Mouse (Mus musculus): ENCODE results near the gene Zswim7. TPM values are rescaled to one million over a fixed set of nuclear protein-coding genes. Genes with fewer than 3 reads are reported as not detected.
A peak's percentile ranks its signal among the peaks of the same experiment; 100 is the strongest.

Zswim7 gene
- polyA plus RNA-seq (2012; ENCODE audit: insufficient read depth, insufficient read length, low replicate concordance, missing spikeins): not detected in 2 replicates

DNA sequence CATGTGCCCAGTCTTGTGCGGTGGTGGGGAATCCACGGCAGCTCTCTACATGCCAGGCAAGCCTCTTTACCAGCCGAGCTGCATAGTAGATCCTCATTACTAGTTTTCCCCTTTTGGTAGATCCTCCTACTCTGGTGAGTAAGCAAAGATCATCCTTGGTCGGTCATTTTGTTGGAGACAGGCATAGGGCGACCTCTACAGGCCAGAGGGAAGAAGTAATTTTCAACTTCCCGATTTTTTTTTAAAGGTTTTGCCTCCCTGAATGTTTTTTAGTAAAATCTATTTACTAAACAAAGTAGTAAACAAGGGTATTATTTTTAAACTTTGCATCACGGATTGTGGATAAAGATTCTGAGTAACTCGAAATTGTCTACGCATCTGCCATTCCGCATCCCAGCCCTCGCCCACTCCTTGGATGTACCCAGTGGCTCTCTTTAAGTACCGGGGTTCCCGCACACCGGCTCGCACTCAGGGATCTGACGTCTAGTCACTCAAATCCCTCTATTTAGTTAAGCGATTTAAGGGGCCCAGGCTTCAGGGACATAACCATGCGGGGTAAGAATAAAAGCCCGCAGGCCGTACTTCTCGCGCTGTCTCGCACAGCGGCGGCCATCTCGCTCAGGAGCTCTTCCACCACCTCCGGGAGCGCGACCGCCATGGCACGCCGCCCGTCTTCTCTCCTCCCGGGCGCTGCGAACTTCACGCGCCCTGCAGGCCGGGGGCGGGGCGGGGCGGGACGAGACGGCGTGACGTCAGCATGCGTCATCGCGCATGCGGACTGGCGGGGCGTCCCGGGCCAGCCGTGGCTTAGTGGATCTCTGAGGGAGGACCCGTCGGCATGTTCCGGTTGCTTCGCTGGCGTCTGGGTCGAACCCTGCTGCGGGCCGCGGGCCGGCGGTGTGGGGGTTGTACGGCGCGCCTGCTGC is at the start of gene Zswim7, which contains the start of gene Ttc19:
Zswim7 (minus strand) TSS at position 701 of the 926 bp plus-strand sequence.
Ttc19 (plus strand) TSS at position 799 of the 926 bp plus-strand sequence.
- Histone ChIP-seq H3K4me1 (ENCODE audit: control insufficient read depth, insufficient read depth, low read length) (0 out of 2 replicates have a peak, but pooled peaks cover 2% of the 10 kb centered on the region), H3K4me3 (ENCODE audit: insufficient read depth, low read depth, low read length) (peak within 1 kb of the TSS; percentile 90), H3K27ac (ENCODE audit: insufficient read depth, low read depth, low read length) (peak within 1 kb of the TSS; percentile 96)
- WGBS: under 1% methylated on average over 68 of the region's 68 CpGs
- TF ChIP-seq CTCF (IDR thresholded peaks at IDR 0.05; ENCODE audit: insufficient read depth, low read depth, low read length) (0 out of 2 replicates have a peak, but pooled peaks have one; percentile 9), POLR2A (IDR thresholded peaks at IDR 0.05; ENCODE audit: insufficient read depth, low read depth, low read length) (peak; percentile 97)

DNA sequence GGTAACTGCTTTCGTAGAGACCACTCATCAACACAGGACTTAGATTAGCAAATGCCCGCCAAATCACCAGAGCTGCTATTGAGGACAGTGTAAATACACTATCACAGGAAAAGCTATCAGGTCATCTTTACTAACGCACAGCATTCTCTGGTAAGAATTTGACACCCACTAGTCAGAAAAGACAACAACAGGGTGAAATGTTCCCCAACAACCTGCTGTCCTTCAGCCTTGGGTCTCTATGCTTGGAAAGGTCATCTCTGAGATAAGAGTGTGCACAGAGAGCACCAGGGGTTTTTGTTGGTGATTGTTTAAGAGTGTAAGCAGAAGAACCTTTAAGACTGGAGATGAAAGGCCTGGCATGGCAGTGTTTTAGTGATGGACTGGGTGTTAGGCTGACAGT is 42.5 kb upstream of the Zswim7 start:
- Histone ChIP-seq H3K4me1 (ENCODE audit: control insufficient read depth, insufficient read depth, low read length) (no peaks in the 10 kb centered on the region), H3K27ac (ENCODE audit: insufficient read depth, low read depth, low read length) (no peak overlapping the region), H3K4me3 (ENCODE audit: insufficient read depth, low read depth, low read length) (no peak overlapping the region)
- no peak for TF ChIP-seq CTCF (IDR thresholded peaks at IDR 0.05; ENCODE audit: insufficient read depth, low read depth, low read length)
- TF ChIP-seq POLR2A (IDR thresholded peaks at IDR 0.05; ENCODE audit: insufficient read depth, low read depth, low read length): no peak
- WGBS: 91% methylated on average over 3 of the region's 3 CpGs

DNA sequence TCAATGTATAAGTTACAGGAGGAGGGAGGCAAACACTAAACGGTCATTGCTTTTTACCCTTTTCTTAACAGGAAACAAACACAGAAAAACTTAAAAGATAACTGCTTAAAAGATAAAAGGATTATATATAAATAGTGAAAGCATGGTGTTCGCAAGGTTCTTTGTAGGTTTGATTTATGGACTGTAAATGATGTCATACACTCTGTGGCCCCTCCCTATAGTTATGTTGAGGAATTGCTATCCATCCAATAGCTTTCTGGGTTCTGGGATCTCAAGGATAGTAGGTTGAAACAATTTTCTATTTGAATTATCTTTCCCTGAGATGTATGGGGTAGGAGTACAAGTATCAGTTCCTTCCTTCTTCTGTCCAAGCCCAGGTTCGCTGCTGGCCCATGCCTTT is 38.9 kb upstream of the Zswim7 start:
- Histone ChIP-seq H3K4me1 (ENCODE audit: control insufficient read depth, insufficient read depth, low read length) (peaks cover 3% of the 10 kb centered on the region; the same call in 1 of the 2 replicates), H3K27ac (ENCODE audit: insufficient read depth, low read depth, low read length) (no peak overlapping the region), H3K4me3 (ENCODE audit: insufficient read depth, low read depth, low read length) (no peak overlapping the region)
- no peak for TF ChIP-seq CTCF (IDR thresholded peaks at IDR 0.05; ENCODE audit: insufficient read depth, low read depth, low read length)
- no peak for TF ChIP-seq POLR2A (IDR thresholded peaks at IDR 0.05; ENCODE audit: insufficient read depth, low read depth, low read length)
- 90% methylated on average over 3 of the region's 3 CpGs for WGBS

DNA sequence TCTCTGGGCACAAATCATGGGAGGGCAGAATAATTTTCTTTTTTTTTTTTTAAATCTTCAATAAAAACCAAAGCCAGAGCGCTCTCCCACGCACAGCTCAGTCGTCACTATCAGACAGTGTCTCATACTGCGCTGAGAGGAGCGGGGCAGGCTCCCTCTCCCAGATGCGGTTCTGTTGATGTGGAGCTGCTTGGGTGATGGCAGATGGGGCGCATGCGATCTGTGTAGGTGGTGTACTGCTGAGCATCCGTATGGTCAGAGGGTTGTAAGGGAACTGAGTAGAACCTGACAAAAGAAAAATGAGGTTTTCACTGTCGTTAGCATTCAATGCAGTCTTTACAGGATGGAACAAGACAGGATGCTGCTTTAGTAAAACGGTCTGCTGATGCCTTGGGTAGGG is 36.6 kb upstream of the Zswim7 start:
- Histone ChIP-seq H3K4me1 (ENCODE audit: control insufficient read depth, insufficient read depth, low read length) (peaks cover 3% of the 10 kb centered on the region; the same call in 1 of the 2 replicates), H3K27ac (ENCODE audit: insufficient read depth, low read depth, low read length) (no peak overlapping the region), H3K4me3 (ENCODE audit: insufficient read depth, low read depth, low read length) (no peak overlapping the region)
- WGBS: 56% methylated on average over 11 of the region's 11 CpGs
- TF ChIP-seq POLR2A (IDR thresholded peaks at IDR 0.05; ENCODE audit: insufficient read depth, low read depth, low read length): no peak
- no peak for TF ChIP-seq CTCF (IDR thresholded peaks at IDR 0.05; ENCODE audit: insufficient read depth, low read depth, low read length)

DNA sequence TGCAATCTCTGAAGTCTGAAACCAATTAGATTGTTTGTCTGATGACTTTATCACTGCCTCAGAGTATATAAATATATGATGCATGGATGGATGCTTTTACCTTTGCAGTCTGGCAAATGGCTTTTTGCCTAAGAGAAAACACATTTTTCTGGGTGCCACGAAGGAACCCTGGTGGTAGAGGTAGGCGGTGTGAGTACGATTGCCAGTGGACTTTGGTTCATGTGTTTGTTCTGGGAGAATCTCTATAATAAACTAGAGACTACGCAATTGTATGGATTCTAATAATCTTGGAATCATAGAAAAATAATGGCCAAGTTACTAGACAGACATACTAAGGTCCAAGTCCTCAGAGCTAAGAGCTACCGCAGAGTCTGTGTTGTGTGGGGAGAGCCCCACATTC is 33.8 kb upstream of the Zswim7 start:
- Histone ChIP-seq H3K27ac (ENCODE audit: insufficient read depth, low read depth, low read length) (no peak overlapping the region), H3K4me3 (ENCODE audit: insufficient read depth, low read depth, low read length) (no peak overlapping the region), H3K4me1 (ENCODE audit: control insufficient read depth, insufficient read depth, low read length) (peaks cover 3% of the 10 kb centered on the region; the same call in 1 of the 2 replicates)
- WGBS: 94% methylated on average over 5 of the region's 5 CpGs
- TF ChIP-seq POLR2A (IDR thresholded peaks at IDR 0.05; ENCODE audit: insufficient read depth, low read depth, low read length) (no peak), CTCF (IDR thresholded peaks at IDR 0.05; ENCODE audit: insufficient read depth, low read depth, low read length) (no peak)

DNA sequence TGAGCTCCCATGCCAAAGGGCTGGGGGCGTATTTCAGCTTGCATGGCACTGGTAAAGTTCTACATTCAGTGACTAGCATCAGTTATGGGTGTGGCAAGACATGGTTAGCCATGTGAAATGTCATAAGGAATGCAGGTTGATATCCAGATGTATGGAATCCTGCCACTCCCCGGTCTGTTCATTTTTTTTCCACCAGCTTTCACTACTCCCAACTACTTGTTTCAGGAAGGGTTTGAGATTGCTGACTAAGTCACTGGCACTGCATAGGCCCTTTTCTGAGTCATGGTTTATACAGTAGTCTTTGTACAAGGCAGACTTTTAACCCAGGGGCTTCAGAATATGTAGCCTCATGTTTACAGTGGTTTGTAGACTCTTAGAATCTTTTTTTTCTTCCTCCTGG is 28.1 kb upstream of the Zswim7 start:
- TF ChIP-seq CTCF (IDR thresholded peaks at IDR 0.05; ENCODE audit: insufficient read depth, low read depth, low read length) (no peak), POLR2A (IDR thresholded peaks at IDR 0.05; ENCODE audit: insufficient read depth, low read depth, low read length) (no peak)
- no peak overlapping the region for H3K4me3 ChIP-seq (ENCODE audit: insufficient read depth, low read depth, low read length)
- WGBS: 97% methylated on average over 2 of the region's 2 CpGs
- H3K4me1 ChIP-seq (ENCODE audit: control insufficient read depth, insufficient read depth, low read length): peaks cover 3% of the 10 kb centered on the region; the same call in 1 of the 2 replicates
- no peak overlapping the region for H3K27ac ChIP-seq (ENCODE audit: insufficient read depth, low read depth, low read length)

DNA sequence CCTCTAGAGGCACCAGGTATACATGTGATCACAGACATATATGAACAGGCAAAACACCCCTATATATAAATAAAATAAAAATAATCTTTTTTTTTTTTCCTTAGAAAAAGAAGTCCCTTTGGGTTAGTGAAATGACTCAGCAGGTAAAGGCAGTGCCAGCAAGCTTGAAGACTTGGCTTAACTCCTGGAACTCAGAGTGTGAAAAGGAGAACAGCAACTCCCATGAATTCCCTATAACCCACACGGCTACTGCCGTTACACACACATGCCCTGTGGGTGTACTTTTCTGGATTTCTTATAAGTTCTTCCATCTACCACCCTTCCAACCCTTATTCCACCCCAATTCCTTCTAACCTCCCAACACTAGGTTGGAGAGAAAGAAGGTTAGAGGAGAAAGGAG is 24.7 kb upstream of the Zswim7 start:
- 53% methylated on average over 2 of the region's 2 CpGs for WGBS
- Histone ChIP-seq H3K4me3 (ENCODE audit: insufficient read depth, low read depth, low read length) (no peak overlapping the region), H3K27ac (ENCODE audit: insufficient read depth, low read depth, low read length) (no peak overlapping the region), H3K4me1 (ENCODE audit: control insufficient read depth, insufficient read depth, low read length) (peaks cover 5% of the 10 kb centered on the region; the same call in 1 of the 2 replicates)
- TF ChIP-seq POLR2A (IDR thresholded peaks at IDR 0.05; ENCODE audit: insufficient read depth, low read depth, low read length) (no peak), CTCF (IDR thresholded peaks at IDR 0.05; ENCODE audit: insufficient read depth, low read depth, low read length) (no peak)

DNA sequence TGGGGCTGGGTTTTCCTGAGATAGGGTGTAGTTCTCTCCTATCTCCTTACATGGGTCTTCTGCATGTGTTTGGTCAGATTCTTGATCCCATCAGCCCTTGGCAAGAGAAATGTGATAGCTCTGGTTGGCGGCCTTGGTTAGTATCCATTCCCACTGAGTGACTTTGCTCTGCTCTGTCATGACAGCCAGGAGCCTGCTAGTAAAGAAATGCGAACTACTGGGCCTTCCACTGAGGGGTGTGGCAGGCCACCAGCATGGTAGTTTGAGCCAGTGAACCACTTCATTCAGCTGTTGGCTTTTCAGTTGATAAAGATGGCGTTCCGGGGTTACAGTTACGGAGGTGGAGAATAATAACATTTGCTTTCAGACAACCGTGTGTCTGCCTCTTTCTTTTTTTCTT is 17.7 kb upstream of the Zswim7 start:
- TF ChIP-seq CTCF (IDR thresholded peaks at IDR 0.05; ENCODE audit: insufficient read depth, low read depth, low read length) (no peak), POLR2A (IDR thresholded peaks at IDR 0.05; ENCODE audit: insufficient read depth, low read depth, low read length) (no peak)
- WGBS: 84% methylated on average over 6 of the region's 6 CpGs
- Histone ChIP-seq H3K4me1 (ENCODE audit: control insufficient read depth, insufficient read depth, low read length) (0 out of 2 replicates have a peak, but pooled peaks cover 2% of the 10 kb centered on the region), H3K4me3 (ENCODE audit: insufficient read depth, low read depth, low read length) (no peak overlapping the region), H3K27ac (ENCODE audit: insufficient read depth, low read depth, low read length) (no peak overlapping the region)

DNA sequence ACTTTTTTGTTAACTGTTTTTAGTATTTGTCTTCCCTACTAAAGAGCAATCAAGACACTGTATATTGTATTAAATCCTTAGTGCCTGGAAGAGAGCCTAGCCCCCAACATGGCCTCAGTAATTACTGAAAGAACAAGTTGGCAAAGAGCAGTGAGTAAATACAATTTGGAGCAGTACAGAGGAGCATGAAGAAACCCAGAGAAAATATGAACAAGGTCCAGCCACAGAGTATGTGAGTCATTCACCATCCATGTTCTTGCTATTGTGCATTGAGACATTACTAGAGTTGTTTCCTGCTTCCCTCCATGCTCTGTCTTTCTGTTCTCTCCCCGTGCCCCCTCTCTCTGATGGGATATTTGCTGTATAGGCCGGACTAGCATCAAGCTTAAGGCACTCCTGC is 12.9 kb upstream of the Zswim7 start:
- TF ChIP-seq POLR2A (IDR thresholded peaks at IDR 0.05; ENCODE audit: insufficient read depth, low read depth, low read length): no peak
- TF ChIP-seq CTCF (IDR thresholded peaks at IDR 0.05; ENCODE audit: insufficient read depth, low read depth, low read length): no peak
- no peak overlapping the region for H3K27ac ChIP-seq (ENCODE audit: insufficient read depth, low read depth, low read length)
- WGBS: 74% methylated on average over 2 of the region's 2 CpGs
- H3K4me1 ChIP-seq (ENCODE audit: control insufficient read depth, insufficient read depth, low read length): no peaks in the 10 kb centered on the region
- no peak overlapping the region for H3K4me3 ChIP-seq (ENCODE audit: insufficient read depth, low read depth, low read length)
